Mouse (Mus musculus) olfactory bulb, adult 2 months (tissue): ENCODE data around the gene Cep170b.

Source experiments
- CTCF ChIP-seq: fragments of 200-500 bp; IDR thresholded peaks from 2 replicates; pipeline ENCODE4 v1.5.1; 2012; ENCODE audit warnings: low read depth, mild to moderate bottlenecking, low read length, moderate library complexity; ENCODE audit not compliant: insufficient read depth
- POLR2A ChIP-seq: fragments of 200-500 bp; IDR thresholded peaks from 2 replicates; pipeline ENCODE4 v1.6.1; 2012; ENCODE audit warnings: mild to moderate bottlenecking, low read depth, low read length, moderate library complexity; ENCODE audit not compliant: insufficient read depth

DNA sequence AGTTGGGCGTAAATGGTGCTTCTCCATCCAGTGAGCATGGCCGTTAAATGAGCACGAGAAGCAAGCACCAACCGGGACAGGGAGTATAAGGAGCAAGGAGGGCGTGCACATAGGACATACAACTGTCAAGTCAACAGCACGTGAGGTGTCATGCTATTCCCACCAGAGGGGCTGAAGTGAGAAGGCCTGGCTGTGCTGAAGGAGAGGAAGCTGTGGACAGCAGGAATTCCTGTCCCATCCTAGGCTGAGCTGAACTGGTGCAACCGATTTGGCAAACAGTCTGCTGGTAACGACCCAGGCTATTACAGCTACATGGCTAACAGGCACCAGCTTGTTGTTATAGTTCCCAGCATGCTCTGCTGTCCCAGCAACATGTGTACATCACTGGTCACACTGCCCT, 70.8 kb downstream of the Cep170b start:
- TF ChIP-seq POLR2A (no peak), CTCF (no peak)
